Mouse (Mus musculus) forebrain, embryonic 11.5 days (tissue): ENCODE data around the gene Olfr1256. TPM values are rescaled to one million over a fixed set of nuclear protein-coding genes. Genes with fewer than 3 reads are reported as not detected.

Experiments
- polyA plus RNA-seq: library from polyadenylated mRNA; unstranded; fragments of >200 nt; fragmentation: Nextera tagmentation; extraction: Ambion mirVana; gene quantifications from 2 replicates; pipeline ENCODE4 v1.2.1, GENCODE M21; 2014

Gene Olfr1256
- polyA plus RNA-seq, 1 experiment from 2014 or later: not detected

Other genes starting within 250 kb of the Olfr1256 start
- not detected in 2 replicates for gene Olfr1246, start 248.4 kb downstream of the Olfr1256 start, polyA plus RNA-seq
- gene Olfr1247, start 227.4 kb downstream of the Olfr1256 start, polyA plus RNA-seq: not detected in 2 replicates
- not detected in 2 replicates for gene Olfr1248, start 223.3 kb downstream of the Olfr1256 start, polyA plus RNA-seq
- gene Olfr1249, start 206.6 kb downstream of the Olfr1256 start, polyA plus RNA-seq: not detected in 2 replicates
- gene Olfr1250, start 180.1 kb downstream of the Olfr1256 start, polyA plus RNA-seq: not detected in 2 replicates
- not detected in 2 replicates for gene Olfr1251, start 169.6 kb downstream of the Olfr1256 start, polyA plus RNA-seq
- gene Olfr1252, start 116.5 kb downstream of the Olfr1256 start, polyA plus RNA-seq: not detected in 2 replicates
- not detected in 2 replicates for gene Olfr1253, start 84.5 kb downstream of the Olfr1256 start, polyA plus RNA-seq
- not detected in 2 replicates for gene Olfr1254, start 47.9 kb downstream of the Olfr1256 start, polyA plus RNA-seq
- not detected in 2 replicates for gene Olfr1255, start 29.5 kb downstream of the Olfr1256 start, polyA plus RNA-seq
- gene Olfr48, start 6.7 kb upstream of the Olfr1256 start, polyA plus RNA-seq: not detected in 2 replicates
- not detected in 2 replicates for gene Olfr1257, start 36.9 kb upstream of the Olfr1256 start, polyA plus RNA-seq
- gene Olfr1258, start 85.8 kb upstream of the Olfr1256 start, polyA plus RNA-seq: not detected in 2 replicates
- not detected in 2 replicates for gene Olfr1259, start 107.1 kb upstream of the Olfr1256 start, polyA plus RNA-seq
- not detected in 2 replicates for gene Olfr1260, start 132.8 kb upstream of the Olfr1256 start, polyA plus RNA-seq
- gene Olfr1261, start 149.7 kb upstream of the Olfr1256 start, polyA plus RNA-seq: not detected in 2 replicates
- not detected in 2 replicates for gene Olfr1262, start 158.6 kb upstream of the Olfr1256 start, polyA plus RNA-seq
- gene Olfr1263, start 170.6 kb upstream of the Olfr1256 start, polyA plus RNA-seq: not detected in 2 replicates
- not detected in 2 replicates for gene Olfr1264, start 184.0 kb upstream of the Olfr1256 start, polyA plus RNA-seq
- gene Olfr1265, start 193.8 kb upstream of the Olfr1256 start, polyA plus RNA-seq: not detected in 2 replicates
- gene Olfr140, start 222.0 kb upstream of the Olfr1256 start, polyA plus RNA-seq: not detected in 2 replicates